Mouse (Mus musculus) cerebellum, adult 2 months (tissue): ENCODE results near the gene Dgkh.

Experiments used
- CTCF ChIP-seq: fragments of 200-500 bp; IDR thresholded peaks from 2 replicates; pipeline ENCODE4 v1.5.1; 2011; ENCODE audit warnings: low read depth, mild to moderate bottlenecking, control low read depth, low read length, moderate library complexity, borderline replicate concordance; ENCODE audit not compliant: insufficient read depth
- POLR2A ChIP-seq: fragments of 200-500 bp; IDR thresholded peaks from 2 replicates; pipeline ENCODE4 v1.6.1; 2011; ENCODE audit warnings: low read length, control low read depth, borderline replicate concordance; ENCODE audit not compliant: insufficient read depth

- TF ChIP-seq CTCF: no peak
- TF ChIP-seq POLR2A: no peak
Measured at GRCm38 (mm10) chr14:78528461-78529425, 203.8 kb downstream of the Dgkh start.
